Mouse (Mus musculus): ENCODE results near the gene Lrrc75b. TPM values are rescaled to one million over a fixed set of nuclear protein-coding genes. Genes with fewer than 3 reads are reported as not detected.
A peak's percentile ranks its signal among the peaks of the same experiment; 100 is the strongest.

Gene Lrrc75b
- under 1 TPM; 0.45 to 0.65 TPM for polyA plus RNA-seq (2017; shearing (Covaris generic))

GRCm38 (mm10) chr10:75559676-75560548 is at the start of gene Lrrc75b:
TSS of gene Lrrc75b (minus strand) at chr10:75560330.
- ATAC-seq, result peak; percentile 64

- no peak for ATAC-seq
These were observed 48.8 kb upstream of the Lrrc75b start for GRCm38 (mm10) chr10:75608975-75609374.

DNA sequence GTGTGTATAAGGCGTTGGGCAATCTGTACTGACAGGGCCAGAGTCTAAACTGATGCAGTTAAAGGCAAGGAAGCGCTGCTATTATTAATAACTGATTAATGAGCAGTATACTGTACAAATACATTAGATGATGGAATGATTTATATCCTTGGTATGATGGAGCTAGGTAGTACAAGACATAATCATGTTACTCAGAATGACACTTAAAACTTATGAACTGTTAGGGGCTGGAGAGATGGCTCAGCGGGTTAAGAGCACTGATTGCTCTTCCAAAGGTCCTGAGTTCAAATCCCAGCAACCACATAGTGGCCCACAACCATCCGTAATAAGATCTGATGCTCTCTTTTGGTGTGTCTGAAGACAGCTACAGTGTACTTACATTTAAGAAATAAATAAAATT is 47.1 kb upstream of the Lrrc75b start:
- no peak for ATAC-seq

- peak; percentile 28 for ATAC-seq
These were observed 45.2 kb upstream of the Lrrc75b start for GRCm38 (mm10) chr10:75605162-75605846.

DNA sequence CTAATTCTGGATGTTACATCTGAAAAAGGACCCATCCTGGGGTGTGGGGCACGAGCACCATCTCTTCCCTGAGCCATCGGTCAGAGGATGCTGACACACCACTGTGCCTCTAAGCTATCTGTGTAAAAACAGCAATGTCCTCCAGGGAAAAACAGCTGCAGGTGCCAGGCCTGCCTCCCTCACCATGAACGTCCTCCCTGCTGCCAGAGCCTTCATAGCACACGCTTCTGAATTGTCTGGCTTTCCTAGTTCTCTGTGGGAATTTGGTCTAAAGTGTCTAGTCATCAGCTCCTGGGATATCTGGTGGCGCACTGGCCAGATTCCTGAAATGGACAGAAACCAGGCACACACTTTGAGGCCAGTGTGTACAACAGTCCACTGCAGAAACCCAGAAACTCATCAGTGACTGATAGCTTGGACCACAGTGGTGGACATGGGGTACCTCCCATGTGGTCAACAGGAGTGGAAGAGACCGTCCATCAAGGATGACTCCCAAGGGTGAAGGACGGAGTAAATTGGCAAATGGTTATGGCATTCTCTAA is 40.1 kb upstream of the Lrrc75b start:
- ATAC-seq, result no peak

GRCm38 (mm10) chr10:75595981-75596380 is 35.9 kb upstream of the Lrrc75b start:
- ATAC-seq, result no peak

DNA sequence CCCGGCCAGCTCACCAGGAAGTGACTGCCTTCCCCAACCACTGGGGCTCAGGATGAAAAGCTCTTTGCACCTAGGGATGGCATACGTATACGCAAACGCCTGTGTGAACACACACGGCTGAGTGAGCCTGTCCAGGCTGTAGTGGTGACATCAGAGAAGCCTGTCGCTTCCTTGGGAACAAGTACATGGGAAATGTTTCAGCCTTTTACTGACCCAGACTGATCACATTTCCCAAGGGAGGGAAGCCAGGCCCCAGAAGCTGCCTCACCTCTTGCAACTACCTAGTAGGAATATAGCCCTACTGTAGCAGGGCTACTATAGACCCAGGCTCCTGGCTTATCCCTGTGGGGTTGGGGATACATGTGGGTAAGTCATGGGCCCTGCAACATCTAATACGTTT is 32.5 kb upstream of the Lrrc75b start:
- ATAC-seq, result no peak

- peak; percentile 99 for ATAC-seq
These were observed 31.2 kb upstream of the Lrrc75b start for GRCm38 (mm10) chr10:75591211-75591894.

DNA sequence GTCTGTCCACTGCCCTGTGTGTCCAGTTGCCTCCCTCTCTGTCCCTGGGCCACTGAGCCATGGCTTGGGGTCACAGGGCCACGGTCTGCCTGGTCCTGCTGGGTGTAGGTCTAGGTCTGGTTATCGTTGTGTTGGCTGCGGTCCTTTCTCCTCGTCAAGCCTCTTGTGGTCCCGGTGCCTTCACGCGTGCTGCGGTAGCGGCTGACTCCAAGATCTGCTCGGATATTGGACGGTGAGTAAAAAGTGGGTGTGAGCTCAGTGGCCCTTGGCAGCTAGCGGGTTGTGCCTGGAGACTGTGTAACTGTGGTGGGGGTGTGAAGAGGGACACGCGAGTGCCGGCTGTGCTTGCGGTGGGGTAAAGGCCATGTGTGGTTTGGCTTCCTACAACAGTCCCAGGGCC is 29.5 kb upstream of the Lrrc75b start:
- ATAC-seq, result no peak

GRCm38 (mm10) chr10:75589129-75589528 is 29.0 kb upstream of the Lrrc75b start, which contains the start of gene Ggt5:
TSS of gene Ggt5 (plus strand) at chr10:75589340.
- no peak for ATAC-seq

GRCm38 (mm10) chr10:75588336-75588735 is 28.2 kb upstream of the Lrrc75b start:
- no peak for ATAC-seq

GRCm38 (mm10) chr10:75587781-75588180 is 27.7 kb upstream of the Lrrc75b start:
- no peak for ATAC-seq

DNA sequence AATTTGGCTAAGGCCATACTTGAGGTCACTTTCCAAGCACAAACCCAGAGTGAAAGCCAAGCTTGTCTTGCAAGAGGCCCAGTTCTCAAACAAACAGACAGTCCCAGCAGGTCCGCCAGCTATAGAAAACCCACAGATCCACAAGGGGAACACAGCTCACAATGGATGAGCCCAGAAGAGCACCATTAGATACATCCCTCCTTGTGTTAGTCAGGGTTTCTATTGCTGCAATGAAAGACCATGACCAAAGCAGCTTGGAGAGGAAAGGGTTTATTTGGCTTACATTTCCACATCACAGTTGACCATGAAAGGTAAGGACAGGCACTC is 26.4 kb upstream of the Lrrc75b start:
- no peak for ATAC-seq

DNA sequence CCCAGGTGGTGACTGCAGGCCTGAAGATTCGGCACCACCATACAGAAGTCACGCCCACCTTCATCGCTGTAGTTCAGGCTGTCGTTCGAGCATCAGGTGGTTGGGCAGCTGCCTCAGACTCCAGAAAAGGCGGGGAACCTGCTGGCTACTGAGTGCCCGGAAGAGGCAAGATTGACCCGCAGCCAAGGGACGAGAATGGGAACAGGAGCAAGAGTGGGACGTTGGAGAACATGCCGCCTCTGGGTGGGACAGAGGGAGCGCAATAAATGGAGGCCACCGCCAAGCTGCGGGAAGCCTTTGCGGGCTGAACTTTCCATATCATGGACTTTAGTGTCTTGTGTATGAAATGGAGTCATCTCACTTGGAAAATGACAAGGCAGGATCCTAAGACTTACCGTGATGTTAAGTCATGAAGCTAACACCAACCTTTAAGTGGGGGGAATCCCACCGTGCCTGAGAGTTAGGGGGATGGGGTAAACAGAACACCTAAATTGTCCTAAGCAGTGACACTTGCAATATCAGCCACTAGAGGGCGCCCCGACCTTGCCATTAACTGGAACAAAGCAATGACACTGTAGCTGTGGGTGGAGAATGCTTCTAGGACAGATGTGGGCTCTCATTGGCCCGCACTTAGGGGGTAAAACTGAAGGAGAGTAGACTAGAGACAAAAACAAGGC is 25.9 kb upstream of the Lrrc75b start:
- ATAC-seq, result peak; percentile 79

DNA sequence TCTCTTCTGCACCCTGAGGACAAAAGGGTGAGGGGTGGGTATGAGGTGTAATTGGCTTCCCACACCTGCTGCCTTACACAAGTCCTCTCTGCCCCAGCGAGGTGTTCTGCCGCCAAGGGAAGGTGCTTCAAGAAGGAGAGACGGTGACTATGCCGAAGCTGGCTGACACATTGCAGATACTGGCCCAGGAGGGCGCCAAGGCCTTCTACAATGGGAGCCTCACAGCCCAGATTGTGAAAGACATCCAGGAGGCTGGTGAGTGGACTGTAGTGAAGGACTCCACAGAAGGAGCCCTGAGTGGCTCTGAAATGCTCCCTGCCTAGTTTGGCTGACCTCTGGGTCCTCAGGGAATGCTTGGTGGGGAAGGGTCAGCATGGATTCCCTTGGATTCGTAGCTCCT is 19.0 kb upstream of the Lrrc75b start:
- no peak for ATAC-seq

GRCm38 (mm10) chr10:75573965-75574364 is 13.8 kb upstream of the Lrrc75b start:
- ATAC-seq, result no peak

DNA sequence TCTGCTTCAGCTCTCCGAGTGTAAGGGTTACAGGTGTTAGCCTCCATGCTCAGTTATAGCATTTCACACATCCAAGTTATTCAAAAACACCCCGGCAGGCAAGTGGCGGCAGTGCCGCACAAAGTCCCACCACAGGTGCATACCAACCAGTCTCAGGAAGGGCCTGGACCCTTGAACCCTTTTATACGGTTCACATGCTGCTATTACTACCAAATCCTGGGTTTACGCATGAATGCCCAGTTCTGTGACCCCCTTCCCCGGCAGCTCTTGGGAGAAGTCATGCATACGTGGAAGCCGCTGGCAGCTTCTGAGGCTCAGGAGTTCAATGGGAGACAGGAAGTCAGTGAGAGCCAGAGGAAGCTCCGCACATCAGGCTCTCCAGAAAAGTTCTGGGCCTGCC is 13.1 kb upstream of the Lrrc75b start:
- ATAC-seq, result no peak

GRCm38 (mm10) chr10:75571937-75572336 is 11.8 kb upstream of the Lrrc75b start:
- no peak for ATAC-seq

GRCm38 (mm10) chr10:75570981-75571657 is 11.0 kb upstream of the Lrrc75b start:
- no peak for ATAC-seq

DNA sequence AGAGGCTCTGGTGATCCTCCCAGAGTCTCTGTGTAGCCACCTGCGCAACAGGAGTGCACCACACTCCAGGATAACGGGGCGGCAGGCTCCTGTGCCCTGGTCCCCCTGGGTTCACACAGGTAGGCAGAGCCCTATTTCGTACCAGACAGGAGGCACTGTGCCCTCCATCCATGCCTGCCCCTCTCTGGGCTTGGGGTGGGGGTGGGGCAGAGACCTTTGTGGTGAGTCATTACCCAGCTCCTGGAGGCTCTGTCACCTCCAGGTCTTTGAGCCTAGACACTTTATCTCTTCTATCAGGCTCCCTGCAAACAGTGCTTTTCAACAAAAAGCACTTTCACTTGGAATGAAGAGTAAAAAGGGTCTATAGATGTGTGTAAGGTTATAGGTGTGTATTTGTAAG is 8.7 kb upstream of the Lrrc75b start:
- no peak for ATAC-seq

- ATAC-seq, result no peak
These were observed 8.3 kb upstream of the Lrrc75b start for GRCm38 (mm10) chr10:75568441-75568840.

- ATAC-seq, result no peak
These were observed 7.9 kb upstream of the Lrrc75b start for GRCm38 (mm10) chr10:75568029-75568428.

All from activated CD4-positive, CD25-positive, alpha-beta regulatory T cell, adult 4 months (primary cell).